Mouse (Mus musculus): Measurements from ENCODE around the gene Gm29276. TPM values are rescaled to one million over a fixed set of nuclear protein-coding genes. Genes with fewer than 3 reads are reported as not detected.

The Gm29276 gene
- not detected in 2 replicates for polyA plus RNA-seq (2012; ENCODE audit: low replicate concordance)

GRCm38 (mm10) chrY:42582150-42582549 lies at the start of gene Gm29276:
Gene Gm29276 (minus strand): TSS chrY:42582250.

All from leukemia stem cell, adult 10-12 weeks (primary cell).